Comparison of ENCODE assay signal across 22 mouse cellular contexts in genomic region chr4:148785995-148786394, GRCm38 (mm10). TPM values are rescaled to one million over a fixed set of nuclear protein-coding genes. Genes with fewer than 3 reads are reported as not detected.
A peak's percentile ranks its signal among the peaks of the same experiment; 100 is the strongest.
DNase-seq lines count a peak whose midpoint lies in the region; ATAC-seq and TF ChIP-seq lines count a peak whose summit lies in the region.
"Had no signal": no experiment of that assay in that cellular context is flagged by ENCODE, and none has a peak within 500 bp of the region (broad histone marks: within the 10 kb centered on the region; RNA-seq: fewer than 3 reads in every experiment).

No protein-coding gene starts in this region.

- H3K27me3 ChIP-seq in heart, embryonic 10.5 days (ENCODE audit: insufficient read depth, poor library complexity, severe bottlenecking) = 0 out of 2 replicates have a peak, but pooled peaks cover 9% of the 10 kb centered on the region
- peaks cover 56% of the 10 kb centered on the region for H3K27me3 ChIP-seq in intestine, postnatal 0 days (replicated peaks; ENCODE audit: control insufficient read depth, insufficient read depth, low read length)
- H3K27me3 ChIP-seq in intestine, embryonic 15.5 days (replicated peaks) = peaks cover 27% of the 10 kb centered on the region
- no peaks in the 10 kb centered on the region for H3K27me3 ChIP-seq in small intestine, adult 2 months (ENCODE audit: control insufficient read depth, insufficient read depth, low read length)
- H3K27me3 ChIP-seq: Patski had no signal

- peak overlapping the region; percentile 84 for H3K27ac ChIP-seq in heart, embryonic 10.5 days
- no peak overlapping the region for H3K27ac ChIP-seq in intestine, postnatal 0 days (ENCODE audit: low read depth, low read length)
- no peak overlapping the region for H3K27ac ChIP-seq in intestine, embryonic 15.5 days
- peak overlapping the region; percentile 99 for H3K27ac ChIP-seq in small intestine, adult 2 months (ENCODE audit: insufficient read depth, low read depth, low read length)
- no peak overlapping the region for H3K27ac ChIP-seq in left cerebral cortex, adult 2 months
- H3K27ac ChIP-seq: forebrain, embryonic 15.5 days; hindbrain, embryonic 12.5 days had no signal

- H3K4me1 ChIP-seq in heart, embryonic 10.5 days = peaks cover 85% of the 10 kb centered on the region
- peaks cover 4% of the 10 kb centered on the region; the same call in 1 of the 2 replicates for H3K4me1 ChIP-seq in intestine, postnatal 0 days (replicated peaks; ENCODE audit: control insufficient read depth, insufficient read depth, low read length)
- H3K4me1 ChIP-seq in intestine, embryonic 15.5 days (replicated peaks) = no peaks in the 10 kb centered on the region; the same call in 1 of the 2 replicates
- peaks cover 68% of the 10 kb centered on the region for H3K4me1 ChIP-seq in small intestine, adult 2 months (ENCODE audit: control insufficient read depth, insufficient read depth, insufficient read length, low read length)

- no peak for TF ChIP-seq POLR2A in small intestine, adult 2 months (IDR thresholded peaks at IDR 0.05; ENCODE audit: low read depth, low read length)

- no peak for DNase-seq in heart, embryonic 10.5 days (ENCODE audit: low spot score)
- DNase-seq in heart, adult 8-10 months (ENCODE audit: low spot score) = no peak
- DNase-seq in left cerebral cortex, adult 2 months (ENCODE audit: extremely low spot score in 1 of 2, low spot score in 2 of 2) = no peak
- DNase-seq: adrenal gland, postnatal 10 days; adrenal gland, postnatal 36 days; B cell, adult 2 months; cerebellum, adult 18-20 months; cerebellum, adult 9-10 months; cerebellum, postnatal 14 days; gastrocnemius, postnatal 25 days; heart, adult 18-20 months; heart, postnatal 14 days; heart, postnatal 4 days had no signal

- ATAC-seq in intestine, postnatal 0 days = peak; percentile 93
- no peak for ATAC-seq in intestine, embryonic 15.5 days
- ATAC-seq: forebrain, embryonic 15.5 days; hindbrain, embryonic 16.5 days; Patski had no signal

- intact Hi-C loops in left cerebral cortex, adult 2 months (cut with DNase I) = no loop called here

- H3K9me3 ChIP-seq in heart, embryonic 10.5 days = no peaks in the 10 kb centered on the region
- H3K9me3 ChIP-seq in intestine, postnatal 0 days (ENCODE audit: control insufficient read depth) = no peaks in the 10 kb centered on the region
- no peaks in the 10 kb centered on the region for H3K9me3 ChIP-seq in intestine, embryonic 15.5 days
- H3K9me3 ChIP-seq: forebrain, embryonic 15.5 days; G1E; heart, embryonic 13.5 days; hindbrain, embryonic 12.5 days had no signal

- no peak overlapping the region for H3K9ac ChIP-seq in intestine, postnatal 0 days (ENCODE audit: low read depth, low read length)
- H3K9ac ChIP-seq in intestine, embryonic 15.5 days = no peak overlapping the region
- H3K9ac ChIP-seq: forebrain, embryonic 15.5 days; hindbrain, embryonic 12.5 days had no signal

- WGBS in heart, embryonic 10.5 days = 67% methylated on average over 8 of the region's 8 CpGs
- 53% methylated on average over 8 of the region's 8 CpGs for WGBS in intestine, postnatal 0 days
- WGBS in intestine, embryonic 15.5 days = 79% methylated on average over 8 of the region's 8 CpGs
- 32% methylated on average over 8 of the region's 8 CpGs for WGBS in small intestine, adult 2 months

- H3K4me2 ChIP-seq in intestine, postnatal 0 days (replicated peaks; ENCODE audit: low read depth) = peak overlapping the region; percentile 13; the same call in 1 of the 2 replicates
- no peak overlapping the region for H3K4me2 ChIP-seq in intestine, embryonic 15.5 days (replicated peaks)
- H3K4me2 ChIP-seq: forebrain, embryonic 15.5 days; heart, embryonic 13.5 days; hindbrain, embryonic 12.5 days had no signal

- no peaks in the 10 kb centered on the region for H3K36me3 ChIP-seq in heart, embryonic 10.5 days
- no peaks in the 10 kb centered on the region for H3K36me3 ChIP-seq in intestine, postnatal 0 days (ENCODE audit: control insufficient read depth, insufficient read depth)
- no peaks in the 10 kb centered on the region for H3K36me3 ChIP-seq in intestine, embryonic 15.5 days
- no peaks in the 10 kb centered on the region for H3K36me3 ChIP-seq in small intestine, adult 2 months (ENCODE audit: control insufficient read depth, insufficient read depth, low read length)
- H3K36me3 ChIP-seq: forebrain, embryonic 15.5 days; G1E; heart, embryonic 13.5 days; hindbrain, embryonic 12.5 days had no signal

- no peak overlapping the region for H3K4me3 ChIP-seq in heart, embryonic 10.5 days
- no peak overlapping the region for H3K4me3 ChIP-seq in intestine, postnatal 0 days (ENCODE audit: low read depth, low read length)
- no peak overlapping the region for H3K4me3 ChIP-seq in intestine, embryonic 15.5 days (replicated peaks)
- H3K4me3 ChIP-seq in small intestine, adult 2 months (ENCODE audit: low read depth, low read length) = peak overlapping the region; percentile 36
- H3K4me3 ChIP-seq in left cerebral cortex, adult 2 months = no peak overlapping the region
- H3K4me3 ChIP-seq: forebrain, embryonic 15.5 days; heart, embryonic 13.5 days; hindbrain, embryonic 12.5 days had no signal

- no peak for TF ChIP-seq CTCF in intestine, postnatal 0 days (IDR thresholded peaks at IDR 0.05; ENCODE audit: low read depth)
- TF ChIP-seq CTCF in small intestine, adult 2 months (IDR thresholded peaks at IDR 0.05; ENCODE audit: extremely low read depth, insufficient read length, insufficient replicate concordance, low read depth, low read length) = no peak
- TF ChIP-seq CTCF in left cerebral cortex, adult 2 months (IDR thresholded peaks at IDR 0.05) = no peak

RNA-seq across cellular contexts. Expression of gene Casz1, which starts 18.2 kb away (rescaled TPM):
- polyA plus RNA-seq in heart, embryonic 10.5 days (2016; fragmentation: Nextera tagmentation; extraction: Ambion mirVana) = 15.9 and 26.3 TPM in 2 replicates
- 10 to 100 TPM; 40.6 to 49.5 (median 47.3) TPM for total RNA-seq in heart, adult 8-10 months (2022)
- 5.6 and 6.6 TPM in 2 replicates for polyA plus RNA-seq in intestine, postnatal 0 days (2015; fragmentation: Nextera tagmentation; extraction: Ambion mirVana)
- 4.4 and 6.0 TPM in 2 replicates for polyA plus RNA-seq in intestine, embryonic 15.5 days (2015; fragmentation: Nextera tagmentation; extraction: Ambion mirVana)
- 46.4 and 120 TPM in 2 replicates for polyA plus RNA-seq in small intestine, adult 2 months (2012; rRNA removed)
- 1 to 10 TPM; 1.0 to 1.5 TPM for total RNA-seq in left cerebral cortex, adult 2 months (2021)

Comparison
In these comparisons a context has a peak if more than half of its experiments do, and no peak if none do; other contexts are left out.
1. H3K27ac ChIP-seq: peak in heart, embryonic 10.5 days (single experiment) and small intestine, adult 2 months (single experiment); none in intestine, postnatal 0 days (single experiment), intestine, embryonic 15.5 days (single experiment) and left cerebral cortex, adult 2 months (single experiment).